Mouse (Mus musculus): Measurements from ENCODE around the gene Ly6g5b. TPM values are rescaled to one million over a fixed set of nuclear protein-coding genes. Genes with fewer than 3 reads are reported as not detected.

Gene Ly6g5b
- polyA plus RNA-seq, 1 experiment from 2014 or later, result 0.33 TPM

DNA sequence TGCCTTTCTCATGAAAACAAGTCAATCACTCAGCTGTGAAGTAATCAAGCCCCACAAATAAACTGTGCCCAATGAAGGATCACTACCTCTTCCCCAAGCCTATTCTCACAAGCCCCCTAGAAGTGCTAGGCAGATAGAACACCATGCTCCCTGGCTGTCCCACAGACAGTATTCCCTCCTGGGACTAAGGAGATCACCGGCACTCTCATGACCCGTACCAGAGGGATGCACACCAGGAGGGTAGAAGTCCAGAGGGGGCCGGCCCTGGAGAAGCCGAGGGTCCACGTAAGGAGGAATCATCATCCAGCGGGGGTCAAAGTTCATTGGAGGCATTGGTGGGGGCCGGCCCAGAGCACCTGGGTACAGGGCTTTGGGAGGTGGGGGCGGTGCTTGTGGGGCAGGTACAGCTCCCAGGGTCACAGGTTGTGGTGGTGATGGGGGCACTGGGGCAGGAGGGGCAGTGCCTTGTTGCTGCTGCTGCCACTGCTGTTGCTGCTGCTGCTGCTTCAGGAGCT, 42.5 kb upstream of the Ly6g5b start:
- Histone ChIP-seq H3K27ac (ENCODE audit: low read length) (no peak overlapping the region), H3K9ac (ENCODE audit: low read depth, low read length) (no peak overlapping the region), H3K9me3 (replicated peaks; ENCODE audit: control insufficient read depth, low read length) (no peaks in the 10 kb centered on the region), H3K36me3 (ENCODE audit: control insufficient read depth, insufficient read depth) (peaks cover 94% of the 10 kb centered on the region), H3K4me2 (ENCODE audit: low read depth, low read length) (no peak overlapping the region), H3K4me1 (ENCODE audit: control insufficient read depth, low read depth, low read length) (peaks cover 7% of the 10 kb centered on the region), H3K4me3 (ENCODE audit: low read depth, low read length) (no peak overlapping the region), H3K27me3 (ENCODE audit: control insufficient read depth, insufficient read depth, low read depth, low read length) (no peaks in the 10 kb centered on the region)
- 82% methylated on average over 8 of the region's 8 CpGs for WGBS (ENCODE audit: insufficient replicate concordance)
- no peak for ATAC-seq (ENCODE audit: low read depth)

DNA sequence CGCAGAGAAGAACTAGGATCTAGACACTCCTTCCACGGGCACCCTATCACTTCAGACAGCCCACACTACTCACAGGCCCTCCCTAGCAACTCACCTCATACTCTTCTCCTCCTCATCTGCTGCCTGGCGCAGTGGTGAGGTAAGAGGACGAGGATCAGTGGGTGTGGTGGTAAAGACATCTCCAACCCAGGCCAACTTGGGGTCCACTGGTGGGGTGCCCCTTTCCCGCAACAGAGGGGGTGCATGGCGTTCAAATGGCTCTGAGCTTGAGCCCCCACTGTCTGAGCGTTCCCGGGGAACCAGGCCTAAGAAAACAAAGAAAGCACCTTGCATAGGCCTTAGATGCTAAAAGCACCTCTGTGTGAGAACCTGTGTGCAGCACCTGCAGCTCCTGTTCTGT, 42.0 kb upstream of the Ly6g5b start:
- H3K9ac ChIP-seq (ENCODE audit: low read depth, low read length), result no peak overlapping the region
- ATAC-seq (ENCODE audit: low read depth), result no peak
- peaks cover 3% of the 10 kb centered on the region; the same call in 1 of the 2 replicates for H3K4me1 ChIP-seq (ENCODE audit: control insufficient read depth, low read depth, low read length)
- H3K36me3 ChIP-seq (ENCODE audit: control insufficient read depth, insufficient read depth), result peaks cover 97% of the 10 kb centered on the region
- H3K4me2 ChIP-seq (ENCODE audit: low read depth, low read length), result no peak overlapping the region
- no peak overlapping the region for H3K4me3 ChIP-seq (ENCODE audit: low read depth, low read length)
- H3K27ac ChIP-seq (ENCODE audit: low read length), result no peak overlapping the region
- 83% methylated on average over 8 of the region's 8 CpGs for WGBS (ENCODE audit: insufficient replicate concordance)
- H3K27me3 ChIP-seq (ENCODE audit: control insufficient read depth, insufficient read depth, low read depth, low read length), result no peaks in the 10 kb centered on the region
- H3K9me3 ChIP-seq (replicated peaks; ENCODE audit: control insufficient read depth, low read length), result no peaks in the 10 kb centered on the region

DNA sequence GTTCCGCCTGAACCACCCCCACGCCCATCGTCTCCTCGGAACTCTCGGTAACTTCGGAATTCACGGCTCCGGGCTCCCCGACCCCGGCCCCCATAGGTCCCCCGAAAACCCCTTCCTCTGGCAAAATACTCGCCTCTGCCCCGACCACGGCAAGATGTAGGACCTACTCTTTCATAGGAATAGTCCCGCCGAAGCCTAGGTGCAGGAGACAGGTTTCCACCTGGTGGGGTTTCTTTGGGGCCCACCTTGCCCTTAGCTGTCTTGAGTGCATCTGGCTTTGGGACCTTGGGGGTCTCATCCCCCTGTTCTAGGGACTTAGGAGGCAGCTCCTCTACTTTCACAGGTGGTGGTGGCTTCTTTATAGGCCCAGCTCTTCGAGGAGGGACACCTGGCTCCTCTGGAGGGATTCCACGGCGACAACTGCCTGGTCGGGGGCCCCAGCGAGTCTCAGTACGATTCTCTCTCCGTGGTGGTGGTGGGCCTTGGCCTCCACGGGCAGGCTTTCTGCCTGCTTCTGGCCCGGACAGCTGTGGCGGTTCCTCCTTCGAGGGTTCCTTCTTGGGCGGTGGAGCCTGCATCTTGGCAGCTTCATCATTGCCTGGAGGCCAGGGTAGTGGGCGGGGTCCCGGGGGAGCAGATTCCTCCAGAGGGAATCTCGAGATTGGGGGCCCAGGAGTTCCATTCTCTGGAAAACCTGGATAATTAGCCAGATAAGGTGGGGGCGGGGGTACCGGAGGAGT, 41.4 kb upstream of the Ly6g5b start:
- no peak overlapping the region for H3K4me2 ChIP-seq (ENCODE audit: low read depth, low read length)
- no peaks in the 10 kb centered on the region for H3K4me1 ChIP-seq (ENCODE audit: control insufficient read depth, low read depth, low read length)
- H3K27me3 ChIP-seq (ENCODE audit: control insufficient read depth, insufficient read depth, low read depth, low read length), result no peaks in the 10 kb centered on the region
- no peak overlapping the region for H3K9ac ChIP-seq (ENCODE audit: low read depth, low read length)
- no peaks in the 10 kb centered on the region for H3K9me3 ChIP-seq (replicated peaks; ENCODE audit: control insufficient read depth, low read length)
- ATAC-seq (ENCODE audit: low read depth), result no peak
- H3K27ac ChIP-seq (ENCODE audit: low read length), result no peak overlapping the region
- H3K4me3 ChIP-seq (ENCODE audit: low read depth, low read length), result no peak overlapping the region
- WGBS (ENCODE audit: insufficient replicate concordance), result 88% methylated on average over 33 of the region's 33 CpGs
- H3K36me3 ChIP-seq (ENCODE audit: control insufficient read depth, insufficient read depth), result peaks cover 96% of the 10 kb centered on the region

DNA sequence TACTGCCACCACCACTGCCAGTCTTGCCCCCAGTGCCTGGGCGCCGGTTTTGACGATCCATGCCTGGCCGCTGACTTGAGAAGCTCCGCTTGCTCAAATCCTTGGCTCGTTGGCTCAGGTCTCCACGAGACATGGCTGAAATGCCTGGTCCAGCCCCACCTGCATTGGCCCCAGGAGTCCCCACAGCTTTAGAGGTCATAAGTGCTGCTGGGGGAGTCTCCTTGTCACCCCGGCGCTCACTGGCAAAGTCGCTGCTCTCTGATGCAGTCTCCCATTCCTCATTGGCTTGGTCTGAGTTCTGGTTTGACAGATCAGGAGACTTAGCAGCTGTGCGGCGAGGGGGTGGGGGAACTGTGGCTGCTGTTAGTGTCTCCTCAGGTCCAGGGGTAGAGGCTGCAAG, 40.2 kb upstream of the Ly6g5b start:
- no peak for ATAC-seq (ENCODE audit: low read depth)

DNA sequence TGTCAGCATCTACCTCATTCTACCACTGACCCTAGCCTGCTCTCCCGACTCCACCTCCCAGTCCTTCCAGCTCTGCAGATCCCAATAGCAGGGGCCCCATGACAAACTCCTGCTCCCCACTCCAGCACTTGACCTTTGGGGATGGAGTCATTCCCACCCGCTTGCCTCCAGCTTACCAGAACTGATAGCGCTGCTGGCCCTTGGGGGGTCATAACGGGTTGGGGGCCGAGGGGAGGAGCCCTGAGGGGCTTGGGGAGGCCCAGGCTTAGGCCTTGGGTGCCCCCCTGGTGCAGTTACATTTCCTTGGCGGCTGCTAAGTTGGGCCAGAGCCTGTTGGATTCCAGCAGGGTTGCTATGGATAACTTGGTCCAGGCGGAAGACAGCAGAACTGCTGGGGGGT, 39.4 kb upstream of the Ly6g5b start:
- Histone ChIP-seq H3K27ac (ENCODE audit: low read length) (no peak overlapping the region), H3K9me3 (replicated peaks; ENCODE audit: control insufficient read depth, low read length) (no peaks in the 10 kb centered on the region), H3K9ac (ENCODE audit: low read depth, low read length) (no peak overlapping the region), H3K4me3 (ENCODE audit: low read depth, low read length) (no peak overlapping the region), H3K27me3 (ENCODE audit: control insufficient read depth, insufficient read depth, low read depth, low read length) (no peaks in the 10 kb centered on the region), H3K4me1 (ENCODE audit: control insufficient read depth, low read depth, low read length) (no peaks in the 10 kb centered on the region), H3K4me2 (ENCODE audit: low read depth, low read length) (no peak overlapping the region), H3K36me3 (ENCODE audit: control insufficient read depth, insufficient read depth) (peaks cover 91% of the 10 kb centered on the region)
- WGBS (ENCODE audit: insufficient replicate concordance), result 81% methylated on average over 7 of the region's 7 CpGs
- ATAC-seq (ENCODE audit: low read depth), result no peak

More for the DNA sequence above, 40.2 kb upstream of the Ly6g5b start:
- no peaks in the 10 kb centered on the region for H3K9me3 ChIP-seq (replicated peaks; ENCODE audit: control insufficient read depth, low read length)
- H3K4me1 ChIP-seq (ENCODE audit: control insufficient read depth, low read depth, low read length), result no peaks in the 10 kb centered on the region
- no peak overlapping the region for H3K4me2 ChIP-seq (ENCODE audit: low read depth, low read length)
- WGBS (ENCODE audit: insufficient replicate concordance), result 88% methylated on average over 12 of the region's 12 CpGs
- no peak overlapping the region for H3K9ac ChIP-seq (ENCODE audit: low read depth, low read length)
- H3K27me3 ChIP-seq (ENCODE audit: control insufficient read depth, insufficient read depth, low read depth, low read length), result no peaks in the 10 kb centered on the region
- no peak overlapping the region for H3K27ac ChIP-seq (ENCODE audit: low read length)
- no peak overlapping the region for H3K4me3 ChIP-seq (ENCODE audit: low read depth, low read length)
- peaks cover 91% of the 10 kb centered on the region for H3K36me3 ChIP-seq (ENCODE audit: control insufficient read depth, insufficient read depth)

DNA sequence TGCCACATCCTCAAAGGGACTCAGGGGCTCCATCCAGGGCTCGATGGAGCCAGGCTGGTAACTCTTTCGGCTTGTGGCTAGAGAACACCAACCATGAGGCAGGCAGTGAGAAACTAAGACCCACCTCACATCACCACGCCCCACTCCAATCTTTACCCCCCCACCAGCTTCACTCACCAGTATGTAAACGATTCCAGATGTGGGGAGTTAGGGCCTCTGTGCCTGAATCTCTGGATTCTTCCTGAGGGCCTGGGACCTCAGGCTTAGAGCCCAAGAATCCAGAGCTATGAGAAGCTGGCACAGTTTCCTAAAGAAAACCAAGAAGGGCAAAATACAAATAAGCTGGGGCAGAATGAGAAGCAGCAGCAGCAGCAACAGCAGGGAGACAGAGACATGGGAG, 38.7 kb upstream of the Ly6g5b start:
- H3K27me3 ChIP-seq (ENCODE audit: control insufficient read depth, insufficient read depth, low read depth, low read length), result no peaks in the 10 kb centered on the region
- H3K4me3 ChIP-seq (ENCODE audit: low read depth, low read length), result no peak overlapping the region
- 82% methylated on average over 4 of the region's 4 CpGs for WGBS (ENCODE audit: insufficient replicate concordance)
- no peaks in the 10 kb centered on the region for H3K9me3 ChIP-seq (replicated peaks; ENCODE audit: control insufficient read depth, low read length)
- no peak for ATAC-seq (ENCODE audit: low read depth)
- H3K4me2 ChIP-seq (ENCODE audit: low read depth, low read length), result no peak overlapping the region
- peaks cover 90% of the 10 kb centered on the region for H3K36me3 ChIP-seq (ENCODE audit: control insufficient read depth, insufficient read depth)
- no peak overlapping the region for H3K9ac ChIP-seq (ENCODE audit: low read depth, low read length)
- H3K4me1 ChIP-seq (ENCODE audit: control insufficient read depth, low read depth, low read length), result no peaks in the 10 kb centered on the region
- no peak overlapping the region for H3K27ac ChIP-seq (ENCODE audit: low read length)

DNA sequence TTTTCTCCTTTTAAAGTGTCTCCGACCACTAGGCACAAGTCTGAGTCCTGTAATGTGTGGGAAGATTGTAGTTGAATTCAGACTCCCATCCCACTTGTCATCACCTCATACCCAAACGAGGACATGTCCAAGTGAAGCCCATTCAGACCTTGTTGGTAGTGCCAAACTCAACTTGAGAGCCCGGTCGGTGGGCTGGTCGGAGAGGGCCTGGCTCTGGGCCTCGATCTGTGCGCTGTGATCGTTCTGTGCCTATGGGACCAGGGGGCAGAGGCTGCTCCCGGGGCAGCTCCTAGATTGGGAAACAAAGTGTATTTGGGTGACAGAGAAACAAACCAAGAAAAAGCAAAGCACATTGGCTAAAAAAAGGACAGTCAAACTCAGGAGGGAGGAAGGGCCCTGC, 37.8 kb upstream of the Ly6g5b start:
- no peak overlapping the region for H3K4me3 ChIP-seq (ENCODE audit: low read depth, low read length)
- no peaks in the 10 kb centered on the region for H3K27me3 ChIP-seq (ENCODE audit: control insufficient read depth, insufficient read depth, low read depth, low read length)
- H3K36me3 ChIP-seq (ENCODE audit: control insufficient read depth, insufficient read depth), result peaks cover 82% of the 10 kb centered on the region
- no peak overlapping the region for H3K27ac ChIP-seq (ENCODE audit: low read length)
- H3K9me3 ChIP-seq (replicated peaks; ENCODE audit: control insufficient read depth, low read length), result no peaks in the 10 kb centered on the region
- H3K4me1 ChIP-seq (ENCODE audit: control insufficient read depth, low read depth, low read length), result no peaks in the 10 kb centered on the region
- 84% methylated on average over 9 of the region's 9 CpGs for WGBS (ENCODE audit: insufficient replicate concordance)
- H3K4me2 ChIP-seq (ENCODE audit: low read depth, low read length), result no peak overlapping the region
- H3K9ac ChIP-seq (ENCODE audit: low read depth, low read length), result no peak overlapping the region
- no peak for ATAC-seq (ENCODE audit: low read depth)

DNA sequence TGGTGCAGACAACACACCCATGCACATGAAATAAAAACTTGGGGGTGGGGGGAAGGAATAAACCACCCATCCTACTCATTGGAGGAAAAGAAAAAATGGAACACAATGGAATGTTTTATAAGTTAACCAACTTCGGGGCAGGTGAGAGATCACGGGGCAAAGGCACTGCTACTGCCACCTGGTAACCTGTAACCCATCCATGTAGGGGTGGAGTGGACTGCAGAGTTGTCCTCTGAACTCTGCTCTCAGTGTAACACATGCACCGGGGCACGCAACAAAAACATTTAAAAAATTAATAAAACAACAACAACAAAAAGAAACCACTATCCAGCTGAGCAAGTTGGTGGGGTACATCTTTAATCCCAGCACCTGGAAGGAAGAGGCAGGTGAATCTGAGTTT, 36.9 kb upstream of the Ly6g5b start:
- WGBS (ENCODE audit: insufficient replicate concordance), result 87% methylated on average over 4 of the region's 4 CpGs
- H3K9me3 ChIP-seq (replicated peaks; ENCODE audit: control insufficient read depth, low read length), result no peaks in the 10 kb centered on the region
- no peak overlapping the region for H3K4me3 ChIP-seq (ENCODE audit: low read depth, low read length)
- ATAC-seq (ENCODE audit: low read depth), result no peak
- H3K9ac ChIP-seq (ENCODE audit: low read depth, low read length), result no peak overlapping the region
- peaks cover 77% of the 10 kb centered on the region for H3K36me3 ChIP-seq (ENCODE audit: control insufficient read depth, insufficient read depth)
- no peaks in the 10 kb centered on the region for H3K4me1 ChIP-seq (ENCODE audit: control insufficient read depth, low read depth, low read length)
- H3K27me3 ChIP-seq (ENCODE audit: control insufficient read depth, insufficient read depth, low read depth, low read length), result no peaks in the 10 kb centered on the region
- H3K4me2 ChIP-seq (ENCODE audit: low read depth, low read length), result no peak overlapping the region
- no peak overlapping the region for H3K27ac ChIP-seq (ENCODE audit: low read length)

DNA sequence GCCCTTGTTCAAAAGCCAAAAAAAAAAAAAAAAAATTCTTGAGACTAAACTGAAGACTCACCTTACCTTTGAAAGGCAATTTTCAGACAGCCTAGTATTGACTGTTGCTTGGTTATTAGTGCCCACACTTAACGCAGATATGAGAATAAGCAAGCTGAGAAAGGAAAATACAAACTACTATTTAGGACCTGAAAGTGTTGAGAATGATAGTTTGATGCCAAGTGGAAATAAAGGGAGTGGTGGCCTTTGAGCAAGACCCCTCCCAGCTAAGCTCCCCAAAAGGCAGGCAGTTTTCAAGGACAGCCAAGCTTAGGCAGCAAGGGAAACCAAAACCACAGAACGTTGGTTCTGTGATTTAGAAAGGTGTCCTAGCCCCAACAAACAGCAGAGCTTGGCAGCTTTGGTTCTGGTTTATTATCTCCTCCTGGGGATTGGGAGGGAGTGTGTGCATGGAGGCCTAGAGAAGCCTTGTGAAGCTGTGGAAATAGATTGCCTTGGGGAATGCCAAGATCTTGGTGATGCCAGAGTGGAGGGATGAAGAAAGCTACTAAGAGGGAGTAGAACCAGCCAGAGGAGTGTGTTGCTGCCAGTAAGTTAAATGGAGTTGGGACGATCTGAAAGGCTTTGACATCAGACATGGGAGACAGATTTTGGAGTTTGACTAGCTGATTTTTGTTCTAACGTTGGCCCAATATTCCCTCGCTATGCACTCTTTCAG, 32.9 kb upstream of the Ly6g5b start:
- Histone ChIP-seq H3K9me3 (replicated peaks; ENCODE audit: control insufficient read depth, low read length) (no peaks in the 10 kb centered on the region), H3K4me3 (ENCODE audit: low read depth, low read length) (no peak overlapping the region), H3K4me1 (ENCODE audit: control insufficient read depth, low read depth, low read length) (no peaks in the 10 kb centered on the region), H3K9ac (ENCODE audit: low read depth, low read length) (no peak overlapping the region), H3K27ac (ENCODE audit: low read length) (no peak overlapping the region), H3K36me3 (ENCODE audit: control insufficient read depth, insufficient read depth) (peaks cover 75% of the 10 kb centered on the region), H3K27me3 (ENCODE audit: control insufficient read depth, insufficient read depth, low read depth, low read length) (no peaks in the 10 kb centered on the region), H3K4me2 (ENCODE audit: low read depth, low read length) (no peak overlapping the region)
- 61% methylated on average over 5 of the region's 5 CpGs for WGBS (ENCODE audit: insufficient replicate concordance)
- ATAC-seq (ENCODE audit: low read depth), result no peak

All from liver, embryonic 16.5 days (tissue).